Mouse (Mus musculus): Measurements from ENCODE around the gene Dnajc12. TPM values are rescaled to one million over a fixed set of nuclear protein-coding genes. Genes with fewer than 3 reads are reported as not detected.

The Dnajc12 gene
- polyA plus RNA-seq, 1 experiment from 2014 or later, result 9.2 TPM

DNA sequence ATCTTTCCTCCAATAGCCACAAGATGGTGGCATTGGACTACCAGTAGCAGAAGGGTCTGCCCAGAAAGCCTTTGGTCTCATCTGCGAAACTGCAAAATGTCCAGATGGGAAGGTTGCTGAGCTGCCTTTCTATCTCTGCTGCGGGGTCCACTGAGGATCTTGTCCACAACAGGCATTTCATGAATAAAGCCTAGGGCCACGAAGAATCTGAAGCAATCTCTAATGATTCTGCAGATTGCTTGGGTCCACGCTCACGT, 40.4 kb downstream of the Dnajc12 start:
- Histone ChIP-seq H3K9me3 (replicated peaks; ENCODE audit: control insufficient read depth, low read length) (no peaks in the 10 kb centered on the region), H3K4me2 (no peak overlapping the region), H3K9ac (ENCODE audit: low read depth, low read length) (no peak overlapping the region), H3K36me3 (ENCODE audit: control insufficient read depth, insufficient read depth, low read length) (no peaks in the 10 kb centered on the region), H3K4me3 (ENCODE audit: low read depth, low read length) (no peak overlapping the region), H3K4me1 (ENCODE audit: control insufficient read depth, insufficient read depth, low read length) (no peaks in the 10 kb centered on the region), H3K27me3 (ENCODE audit: control insufficient read depth, insufficient read depth, low read length) (no peaks in the 10 kb centered on the region), H3K27ac (ENCODE audit: low read depth, low read length) (no peak overlapping the region)
- 85% methylated on average over 5 of the region's 5 CpGs for WGBS (ENCODE audit: insufficient replicate concordance)
- ATAC-seq (replicated peaks; ENCODE audit: insufficient number of reproducible peaks, low FRiP score, low TSS enrichment), result no peak

DNA sequence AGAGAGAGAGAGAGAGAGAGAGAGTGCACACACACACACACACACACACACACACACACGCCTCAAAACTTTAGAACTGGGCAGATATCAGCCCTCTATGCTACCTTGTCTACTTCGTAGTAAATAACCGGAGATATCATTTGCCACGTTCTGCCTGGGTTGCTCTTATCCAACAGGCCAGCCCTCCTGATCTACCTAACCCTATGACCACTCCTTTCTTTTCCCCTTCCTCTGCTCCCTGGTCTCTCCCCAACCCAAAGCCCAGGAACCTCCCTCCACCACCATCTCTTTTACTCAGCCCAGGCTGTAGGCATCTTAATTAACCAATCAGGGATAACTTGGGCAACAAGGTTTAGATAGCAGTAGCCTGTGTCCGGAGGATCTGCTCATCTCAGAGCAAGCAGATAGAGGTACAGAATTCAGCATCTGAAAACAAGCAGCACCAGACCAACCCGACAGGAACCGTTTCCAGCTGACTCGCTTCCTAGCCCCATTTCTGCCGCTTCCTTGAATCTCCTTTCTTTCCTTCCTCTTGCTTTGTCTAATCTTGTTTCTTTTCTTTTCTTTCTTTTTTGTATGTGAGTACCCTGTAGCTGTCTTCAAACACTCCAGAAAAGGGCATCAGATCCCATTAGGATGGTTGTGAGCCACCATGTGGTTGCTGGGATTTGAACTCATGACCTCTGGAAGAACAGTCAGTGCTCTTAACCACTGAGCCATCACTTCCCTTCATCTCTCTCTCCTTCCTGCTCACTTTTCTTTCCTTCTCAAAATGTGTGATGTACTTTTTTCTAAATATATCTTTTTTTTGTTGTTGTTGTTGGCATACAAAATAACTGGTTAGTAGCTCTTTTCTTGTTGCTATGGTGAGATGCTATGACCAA, 41.6 kb downstream of the Dnajc12 start:
- Histone ChIP-seq H3K4me3 (ENCODE audit: low read depth, low read length) (no peak overlapping the region), H3K27me3 (ENCODE audit: control insufficient read depth, insufficient read depth, low read length) (no peaks in the 10 kb centered on the region), H3K4me2 (no peak overlapping the region), H3K9ac (ENCODE audit: low read depth, low read length) (no peak overlapping the region), H3K4me1 (ENCODE audit: control insufficient read depth, insufficient read depth, low read length) (no peaks in the 10 kb centered on the region), H3K36me3 (ENCODE audit: control insufficient read depth, insufficient read depth, low read length) (no peaks in the 10 kb centered on the region), H3K27ac (ENCODE audit: low read depth, low read length) (no peak overlapping the region), H3K9me3 (replicated peaks; ENCODE audit: control insufficient read depth, low read length) (no peaks in the 10 kb centered on the region)
- WGBS (ENCODE audit: insufficient replicate concordance), result 80% methylated on average over 9 of the region's 9 CpGs
- ATAC-seq (replicated peaks; ENCODE audit: insufficient number of reproducible peaks, low FRiP score, low TSS enrichment), result no peak

DNA sequence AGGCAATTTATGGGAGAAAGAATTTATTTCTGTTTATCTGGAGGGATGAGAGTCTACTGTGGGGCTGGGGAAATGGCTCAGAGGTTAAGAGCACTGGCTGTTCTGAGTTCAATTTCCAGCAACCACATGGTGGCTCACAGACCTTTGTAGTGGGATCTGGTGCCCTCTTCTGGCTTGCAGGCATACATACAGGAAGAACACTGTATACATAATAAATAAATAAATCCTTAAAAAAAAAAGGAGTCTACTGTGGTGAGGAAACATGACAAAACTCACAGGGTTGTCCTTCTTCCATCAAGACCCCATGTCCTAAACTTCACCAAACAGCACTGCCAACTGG, 42.2 kb downstream of the Dnajc12 start:
- Histone ChIP-seq H3K9ac (ENCODE audit: low read depth, low read length) (no peak overlapping the region), H3K27ac (ENCODE audit: low read depth, low read length) (no peak overlapping the region)
- no peak for ATAC-seq (replicated peaks; ENCODE audit: insufficient number of reproducible peaks, low FRiP score, low TSS enrichment)

DNA sequence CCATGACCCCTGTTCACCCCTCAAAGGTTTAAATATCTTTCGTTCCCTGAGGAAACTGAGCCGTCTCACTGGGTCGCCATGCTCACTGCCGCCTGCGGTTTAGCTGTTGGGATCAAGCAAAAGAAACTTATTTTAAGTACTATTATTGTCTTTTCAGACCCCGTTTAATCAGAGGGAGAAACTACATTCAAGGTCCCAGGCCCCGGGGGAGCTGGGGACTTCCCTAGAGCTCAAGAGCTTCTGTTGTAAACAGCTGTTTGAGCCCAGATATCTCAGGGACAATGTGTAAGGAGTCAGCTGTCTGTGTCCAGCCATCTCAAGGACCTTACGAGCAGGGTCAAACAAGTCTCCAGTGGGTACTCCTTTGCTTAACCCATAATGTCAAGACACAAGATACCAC, 44.9 kb downstream of the Dnajc12 start:
- Histone ChIP-seq H3K9ac (ENCODE audit: low read depth, low read length) (no peak overlapping the region), H3K4me1 (ENCODE audit: control insufficient read depth, insufficient read depth, low read length) (no peaks in the 10 kb centered on the region), H3K9me3 (replicated peaks; ENCODE audit: control insufficient read depth, low read length) (no peaks in the 10 kb centered on the region), H3K4me2 (no peak overlapping the region), H3K27ac (ENCODE audit: low read depth, low read length) (no peak overlapping the region), H3K36me3 (ENCODE audit: control insufficient read depth, insufficient read depth, low read length) (no peaks in the 10 kb centered on the region), H3K4me3 (ENCODE audit: low read depth, low read length) (no peak overlapping the region), H3K27me3 (ENCODE audit: control insufficient read depth, insufficient read depth, low read length) (no peaks in the 10 kb centered on the region)
- no peak for ATAC-seq (replicated peaks; ENCODE audit: insufficient number of reproducible peaks, low FRiP score, low TSS enrichment)
- WGBS (ENCODE audit: insufficient replicate concordance), result 80% methylated on average over 8 of the region's 8 CpGs

More for the DNA sequence above, 42.2 kb downstream of the Dnajc12 start:
- Histone ChIP-seq H3K4me1 (ENCODE audit: control insufficient read depth, insufficient read depth, low read length) (no peaks in the 10 kb centered on the region), H3K36me3 (ENCODE audit: control insufficient read depth, insufficient read depth, low read length) (no peaks in the 10 kb centered on the region), H3K4me3 (ENCODE audit: low read depth, low read length) (no peak overlapping the region), H3K27me3 (ENCODE audit: control insufficient read depth, insufficient read depth, low read length) (no peaks in the 10 kb centered on the region), H3K9me3 (replicated peaks; ENCODE audit: control insufficient read depth, low read length) (no peaks in the 10 kb centered on the region), H3K4me2 (no peak overlapping the region)

DNA sequence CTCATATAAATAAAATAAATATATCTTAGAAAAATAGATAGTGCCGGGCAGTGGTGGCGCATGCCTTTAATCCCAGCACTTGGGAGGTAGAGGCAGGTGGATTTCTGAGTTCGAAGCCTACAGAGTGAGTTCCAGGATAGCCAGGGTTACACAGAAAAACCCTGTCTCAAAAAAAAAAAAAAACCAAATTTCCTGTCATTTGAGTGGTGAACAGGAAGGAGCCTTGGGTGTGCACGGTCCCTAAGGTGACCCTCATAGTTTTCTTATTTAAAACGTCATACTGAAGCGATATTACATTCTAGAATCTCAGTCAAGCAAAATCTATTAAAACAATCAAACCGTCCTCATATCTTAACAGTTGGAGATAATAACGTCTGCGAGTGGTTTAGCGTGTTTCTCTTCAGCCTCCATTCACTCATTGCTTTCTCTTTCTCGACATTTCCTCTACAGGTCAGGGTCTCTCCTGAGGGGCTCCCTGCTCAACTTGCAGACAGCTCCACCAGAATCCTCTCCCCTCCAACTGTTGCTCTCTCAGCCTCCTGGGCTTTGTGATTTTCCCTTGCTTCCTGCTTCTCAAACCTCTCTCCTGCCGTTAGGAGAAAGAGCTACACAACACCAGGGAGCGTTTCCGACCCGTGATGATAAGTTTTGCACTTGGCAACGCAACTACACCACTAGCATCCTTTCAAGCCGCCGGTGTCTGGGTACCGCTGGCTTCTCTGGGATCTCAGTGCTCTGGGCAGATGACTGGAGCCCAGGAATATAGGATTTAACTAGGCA, 46.2 kb downstream of the Dnajc12 start:
- WGBS (ENCODE audit: insufficient replicate concordance), result 24% methylated on average over 19 of the region's 19 CpGs
- Histone ChIP-seq H3K4me3 (ENCODE audit: low read depth, low read length) (peak overlapping the region; percentile 81), H3K27me3 (ENCODE audit: control insufficient read depth, insufficient read depth, low read length) (no peaks in the 10 kb centered on the region), H3K9me3 (replicated peaks; ENCODE audit: control insufficient read depth, low read length) (no peaks in the 10 kb centered on the region), H3K4me1 (ENCODE audit: control insufficient read depth, insufficient read depth, low read length) (no peaks in the 10 kb centered on the region), H3K9ac (ENCODE audit: low read depth, low read length) (peak overlapping the region; percentile 60; the same call in 1 of the 2 replicates), H3K36me3 (ENCODE audit: control insufficient read depth, insufficient read depth, low read length) (no peaks in the 10 kb centered on the region), H3K27ac (ENCODE audit: low read depth, low read length) (no peak overlapping the region), H3K4me2 (peak overlapping the region; percentile 84)
- no peak for ATAC-seq (replicated peaks; ENCODE audit: insufficient number of reproducible peaks, low FRiP score, low TSS enrichment)

DNA sequence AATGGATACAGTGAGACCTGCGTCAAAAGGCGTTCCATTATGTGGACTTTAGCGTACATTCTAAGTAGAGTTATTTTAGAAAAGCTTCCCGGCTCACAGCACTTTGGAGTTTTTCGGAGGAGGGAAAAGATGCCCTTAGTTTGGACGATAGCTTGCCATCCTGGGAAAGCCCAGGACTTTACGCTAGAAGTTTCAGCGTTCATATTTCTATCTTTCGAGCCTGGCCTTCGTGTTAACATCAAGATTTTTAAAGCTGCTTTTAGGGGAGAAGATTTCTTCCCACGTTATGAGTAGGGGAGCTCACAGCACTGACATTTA, 46.7 kb downstream of the Dnajc12 start:
- peak overlapping the region; percentile 60; the same call in 1 of the 2 replicates for H3K9ac ChIP-seq (ENCODE audit: low read depth, low read length)
- no peaks in the 10 kb centered on the region for H3K27me3 ChIP-seq (ENCODE audit: control insufficient read depth, insufficient read depth, low read length)
- no peak for ATAC-seq (replicated peaks; ENCODE audit: insufficient number of reproducible peaks, low FRiP score, low TSS enrichment)
- no peaks in the 10 kb centered on the region for H3K4me1 ChIP-seq (ENCODE audit: control insufficient read depth, insufficient read depth, low read length)
- no peaks in the 10 kb centered on the region for H3K36me3 ChIP-seq (ENCODE audit: control insufficient read depth, insufficient read depth, low read length)
- WGBS (ENCODE audit: insufficient replicate concordance), result 8% methylated on average over 11 of the region's 11 CpGs
- no peaks in the 10 kb centered on the region for H3K9me3 ChIP-seq (replicated peaks; ENCODE audit: control insufficient read depth, low read length)
- peak overlapping the region; percentile 81 for H3K4me3 ChIP-seq (ENCODE audit: low read depth, low read length)
- no peak overlapping the region for H3K27ac ChIP-seq (ENCODE audit: low read depth, low read length)
- H3K4me2 ChIP-seq, result peak overlapping the region; percentile 84

DNA sequence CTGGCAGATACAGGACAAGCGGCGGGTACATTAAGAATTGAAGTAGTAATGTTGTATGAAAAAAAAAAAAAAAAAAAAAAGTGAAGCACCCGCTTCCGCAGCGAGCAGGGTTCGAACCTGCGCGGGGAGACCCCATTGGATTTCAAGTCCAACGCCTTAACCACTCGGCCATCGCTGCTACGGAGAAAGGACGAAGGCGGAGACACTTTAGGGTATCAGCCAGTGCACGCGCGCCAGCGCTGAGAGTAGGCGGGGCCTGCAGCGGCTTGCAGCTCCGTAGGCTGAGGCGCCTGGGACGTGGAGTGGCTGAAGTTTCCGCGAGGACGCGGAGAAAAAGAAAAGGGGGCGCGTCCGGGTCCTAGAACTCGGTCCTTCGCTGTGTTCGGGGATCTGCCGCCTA, 47.1 kb downstream of the Dnajc12 start:
- peak overlapping the region; percentile 84 for H3K27ac ChIP-seq (ENCODE audit: low read depth, low read length)
- H3K4me1 ChIP-seq (ENCODE audit: control insufficient read depth, insufficient read depth, low read length), result no peaks in the 10 kb centered on the region
- H3K4me2 ChIP-seq, result peak overlapping the region; percentile 84
- WGBS (ENCODE audit: insufficient replicate concordance), result under 1% methylated on average over 34 of the region's 34 CpGs
- H3K9me3 ChIP-seq (replicated peaks; ENCODE audit: control insufficient read depth, low read length), result no peaks in the 10 kb centered on the region
- peak; percentile 93 for ATAC-seq (replicated peaks; ENCODE audit: insufficient number of reproducible peaks, low FRiP score, low TSS enrichment)
- H3K9ac ChIP-seq (ENCODE audit: low read depth, low read length), result peak overlapping the region; percentile 88
- peak overlapping the region; percentile 81 for H3K4me3 ChIP-seq (ENCODE audit: low read depth, low read length)
- no peaks in the 10 kb centered on the region for H3K36me3 ChIP-seq (ENCODE audit: control insufficient read depth, insufficient read depth, low read length)
- no peaks in the 10 kb centered on the region for H3K27me3 ChIP-seq (ENCODE audit: control insufficient read depth, insufficient read depth, low read length)

DNA sequence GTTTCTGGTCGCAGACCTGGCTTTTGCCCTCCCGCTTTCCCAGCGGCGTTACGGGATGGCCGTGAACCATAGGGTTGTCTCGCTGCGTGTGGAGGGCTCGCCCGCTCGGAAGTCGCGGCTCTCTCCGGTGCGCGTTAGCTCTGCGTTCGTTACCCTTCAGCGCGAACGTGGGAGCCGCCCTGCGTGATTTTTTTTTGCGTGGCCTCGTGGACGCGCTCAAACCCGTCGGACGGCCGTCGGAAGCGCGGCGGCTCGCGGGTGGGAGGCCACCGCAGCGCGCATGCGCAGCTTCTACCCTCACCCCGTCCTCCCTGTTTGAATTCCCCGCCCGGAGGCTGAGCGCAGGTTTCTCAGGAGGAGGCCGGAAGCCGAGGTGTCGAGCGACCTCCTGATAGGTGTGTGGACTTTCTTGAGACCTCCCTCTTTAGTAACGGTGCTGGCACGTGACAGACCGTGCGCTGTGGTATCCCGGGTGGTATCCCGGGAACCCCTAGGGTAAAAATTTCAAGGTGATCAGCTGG, 47.6 kb downstream of the Dnajc12 start, which contains the start of gene Ctnna3:
Ctnna3 (plus strand) TSS at position 314 of the 521 bp plus-strand sequence.
- ATAC-seq (replicated peaks; ENCODE audit: insufficient number of reproducible peaks, low FRiP score, low TSS enrichment), result peak; percentile 93
- WGBS (ENCODE audit: insufficient replicate concordance), result under 1% methylated on average over 55 of the region's 55 CpGs
- H3K4me1 ChIP-seq (ENCODE audit: control insufficient read depth, insufficient read depth, low read length), result no peaks in the 10 kb centered on the region
- H3K36me3 ChIP-seq (ENCODE audit: control insufficient read depth, insufficient read depth, low read length), result no peaks in the 10 kb centered on the region
- peak within 1 kb of the TSS; percentile 84 for H3K4me2 ChIP-seq
- peak within 1 kb of the TSS; percentile 81 for H3K4me3 ChIP-seq (ENCODE audit: low read depth, low read length)
- no peaks in the 10 kb centered on the region for H3K27me3 ChIP-seq (ENCODE audit: control insufficient read depth, insufficient read depth, low read length)
- no peaks in the 10 kb centered on the region for H3K9me3 ChIP-seq (replicated peaks; ENCODE audit: control insufficient read depth, low read length)
- peak within 1 kb of the TSS; percentile 84 for H3K27ac ChIP-seq (ENCODE audit: low read depth, low read length)
- H3K9ac ChIP-seq (ENCODE audit: low read depth, low read length), result peak within 1 kb of the TSS; percentile 88

Measured in heart, embryonic 11.5 days (tissue).